Mouse (Mus musculus) neural tube, embryonic 10.5 days (tissue): ENCODE measurements at regions not wholly inside any gene's neighbourhood (a gene's known extent, or its start where the extent isn't known, plus 50 kb on each side); places are given as distances from the start of the nearest gene placed in this dataset.
"Not testable (repeated sequence)": the region's sequence is repeated elsewhere in the genome, so short reads cannot be mapped to it uniquely, and the experiment has no call there.

ENCODE experiments used
- DNase-seq: peaks from one replicate; pipeline ENCODE4 v3.0.0-alpha.2; 2017; ENCODE audit warnings: low spot score; ENCODE audit errors: extremely low spot score

DNA sequence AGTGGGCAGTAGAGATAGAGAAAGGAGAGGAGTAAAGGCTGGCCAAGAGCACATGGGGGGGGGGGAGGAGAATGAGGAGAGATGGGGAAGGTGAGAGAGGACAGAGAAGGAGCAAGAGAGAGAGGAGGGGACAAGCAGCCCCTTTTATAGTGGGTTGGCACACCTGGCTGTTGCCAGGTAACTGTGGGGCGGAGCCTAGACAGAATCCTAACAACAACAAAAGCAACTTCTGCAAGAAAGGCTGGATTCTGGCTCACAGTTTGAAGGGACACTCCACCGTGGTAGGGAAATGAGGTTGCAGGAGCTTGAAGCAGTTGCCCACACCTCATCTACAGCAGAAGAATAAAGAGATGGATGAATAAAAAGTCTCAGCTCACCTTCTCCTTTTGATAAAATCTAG lies 115.1 kb upstream of the Rhobtb1 start:
- no peak for DNase-seq

DNA sequence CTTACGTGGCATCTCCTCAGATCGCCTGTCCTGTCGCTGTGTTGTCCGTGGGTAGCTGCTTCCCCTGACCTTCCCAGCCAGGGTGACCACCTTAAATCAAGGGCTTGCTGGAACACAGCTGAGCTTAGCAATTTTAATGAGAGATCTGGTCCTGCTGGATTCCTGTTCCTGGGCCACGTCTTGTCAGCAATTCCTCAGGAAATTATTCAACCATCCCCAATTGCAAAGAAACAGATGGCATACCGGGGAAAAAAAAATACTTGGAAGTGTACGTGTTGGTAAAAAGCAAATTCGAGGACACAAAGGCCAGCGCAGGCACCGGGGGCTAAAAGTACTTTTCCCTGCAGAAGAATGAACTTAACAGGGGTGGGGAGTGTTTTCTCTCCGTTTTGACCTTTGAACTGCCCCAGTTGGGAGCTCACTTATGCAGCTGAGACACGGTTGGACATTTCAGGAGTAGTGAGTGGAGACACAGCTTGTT lies 107.0 kb upstream of the Rhobtb1 start:
- DNase-seq, result peak; percentile 49

DNA sequence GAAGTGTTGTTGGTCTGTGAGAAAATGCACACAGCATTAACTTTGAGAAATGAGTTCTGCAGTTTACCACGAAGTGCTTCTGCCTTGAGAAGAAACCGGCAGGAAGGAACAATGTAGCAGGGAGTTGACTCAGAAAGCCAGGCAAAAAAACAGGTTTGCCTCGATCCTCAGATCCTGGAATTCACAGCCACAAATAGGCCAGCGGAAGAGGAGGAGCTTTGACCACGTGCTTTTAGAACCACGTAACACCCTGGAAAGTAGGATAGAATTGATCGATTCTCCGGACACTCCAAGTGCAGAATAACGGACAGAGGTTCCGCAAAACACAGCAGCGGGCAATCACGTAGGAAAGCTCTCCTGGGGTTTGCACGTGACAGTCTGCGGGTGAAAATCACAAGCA lies 106.0 kb upstream of the Rhobtb1 start:
- peak; percentile 30 for DNase-seq

DNA sequence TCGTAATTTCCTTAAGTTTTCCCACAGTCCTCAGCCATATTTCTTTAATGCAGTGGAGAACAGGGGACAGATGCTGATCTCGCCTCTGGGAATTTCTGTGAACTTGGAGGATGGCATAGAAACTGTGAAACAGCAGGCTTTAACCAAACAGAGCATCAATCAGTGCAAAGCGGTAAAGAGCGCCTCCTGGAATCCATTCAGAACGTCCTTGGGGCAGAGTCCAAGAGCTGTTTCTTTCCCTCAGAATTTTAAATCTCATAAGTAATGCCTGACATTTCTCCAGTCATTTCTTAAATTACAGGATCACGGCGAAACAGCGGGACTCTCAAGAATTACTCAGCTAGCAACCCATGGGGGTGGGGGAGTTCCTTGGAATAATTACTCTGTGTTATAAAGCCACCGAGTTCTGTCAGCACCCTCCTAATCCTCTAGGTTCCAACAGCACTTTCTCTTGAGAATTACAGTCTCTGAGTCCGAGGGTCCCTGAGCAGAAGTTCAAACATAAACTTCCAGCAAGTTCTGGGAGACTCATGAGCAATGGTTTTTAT lies 105.2 kb upstream of the Rhobtb1 start:
- DNase-seq, result no peak

DNA sequence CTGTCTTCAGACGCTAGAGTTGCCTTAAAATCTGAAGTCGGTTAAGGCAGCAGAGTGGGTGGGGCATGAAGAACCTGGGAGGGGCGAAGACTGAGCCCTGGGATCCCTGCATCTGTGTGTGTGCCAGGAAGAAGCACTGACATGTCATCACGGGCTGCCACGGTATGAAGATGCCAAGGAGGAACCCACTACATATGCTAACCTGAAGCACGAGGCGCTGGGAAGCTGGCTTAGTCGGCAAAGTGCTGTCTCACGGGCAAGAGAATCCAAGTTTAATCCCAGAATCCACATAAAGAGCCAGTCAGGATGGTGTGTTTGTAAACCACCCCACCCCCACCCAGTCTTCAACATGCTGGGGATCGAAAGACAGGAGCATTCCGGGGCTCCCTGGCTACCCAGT lies 73.2 kb upstream of the Rhobtb1 start:
- no peak for DNase-seq

DNA sequence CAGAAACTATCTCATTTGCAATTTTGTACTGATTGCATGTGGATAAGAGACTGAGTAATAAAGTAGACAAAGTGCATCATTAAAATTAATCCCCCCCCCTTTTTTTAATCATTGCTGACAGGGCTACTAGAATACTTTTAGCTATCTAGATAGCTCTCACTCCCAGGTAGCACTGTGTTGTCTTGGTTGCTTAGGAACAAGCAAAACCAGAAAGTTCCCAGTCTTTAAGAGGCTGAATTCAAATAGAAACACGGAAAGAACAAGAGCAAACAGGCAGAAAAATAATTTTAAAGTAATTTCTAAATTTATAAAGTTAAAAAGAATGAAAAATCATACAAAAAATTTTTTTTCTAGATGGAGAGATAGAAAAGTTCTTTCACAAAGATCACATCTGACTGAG lies 65.0 kb upstream of the Rhobtb1 start:
- DNase-seq, result no peak

DNA sequence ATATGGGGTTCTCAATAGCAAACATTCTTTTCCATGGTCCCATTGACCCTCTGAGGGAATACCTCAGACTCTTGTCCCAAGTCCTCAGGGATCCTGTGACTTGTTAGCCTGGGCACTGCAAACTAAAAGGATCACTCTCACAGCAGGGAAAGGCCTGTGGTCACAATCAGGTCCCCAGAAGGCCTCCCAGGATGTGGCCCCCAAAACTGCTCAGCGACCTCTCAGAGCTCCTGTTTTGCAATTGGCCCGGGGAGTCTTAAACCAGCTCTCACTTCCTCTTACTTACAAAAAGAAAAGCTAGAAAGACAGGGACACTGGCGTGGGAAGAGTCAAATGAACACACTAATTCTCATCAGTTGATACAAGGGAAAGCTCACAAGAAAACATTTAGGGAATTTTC lies 59.4 kb upstream of the Rhobtb1 start:
- no peak for DNase-seq

DNA sequence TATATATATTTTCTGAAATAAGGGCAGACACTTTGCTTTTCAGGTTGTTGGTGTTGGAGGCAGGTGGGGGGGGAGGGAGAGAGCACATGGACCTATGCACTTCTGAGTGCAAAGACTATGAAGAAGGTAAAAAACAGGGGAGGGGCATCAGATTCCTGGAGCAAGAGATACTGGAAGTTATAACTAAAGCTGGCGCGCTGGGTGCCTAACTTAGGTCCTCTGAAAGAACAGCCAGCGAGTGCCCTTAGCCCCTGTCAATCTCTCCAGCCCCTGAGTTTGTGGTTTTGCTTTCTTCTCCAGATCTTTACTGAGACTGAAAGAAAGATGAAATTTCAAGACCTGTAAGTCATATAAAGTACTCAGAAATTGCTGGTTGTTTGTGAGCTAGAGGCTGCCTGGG lies 51.2 kb upstream of the Rhobtb1 start:
- DNase-seq, result no peak

DNA sequence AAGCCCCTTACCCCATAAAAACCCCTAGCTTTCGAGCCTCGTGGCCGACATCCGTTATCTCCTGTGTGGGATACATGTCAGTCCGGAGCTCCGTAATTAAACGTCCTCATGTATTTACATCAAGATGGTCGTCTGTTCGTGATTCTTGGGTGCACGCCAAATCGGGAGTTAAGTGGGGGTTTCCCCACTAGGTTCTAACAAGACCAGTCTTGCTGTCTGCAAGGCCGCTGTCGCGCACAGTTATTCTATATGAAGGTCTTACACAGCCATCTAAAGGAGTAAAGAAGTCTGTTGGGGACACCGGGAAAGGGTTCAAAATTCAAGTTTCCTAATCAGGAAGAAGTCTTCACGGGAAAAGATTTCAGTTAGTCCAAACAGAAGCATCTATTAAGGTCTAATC lies 50.5 kb upstream of the Rhobtb1 start:
- DNase-seq, result not testable (repeated sequence)
